Mouse (Mus musculus) spleen, adult 2 months (tissue): Measurements from ENCODE around the gene Bfsp2. TPM values are rescaled to one million over a fixed set of nuclear protein-coding genes. Genes with fewer than 3 reads are reported as not detected.

ENCODE experiments used
- DNase-seq, 2 experiments: peaks; one replicate each; pipeline versions ENCODE4 v3.0.0 to v3.0.0-alpha.2; 2012 to 2021; ENCODE audit warnings: low spot score in 2 of 2, low read depth in 1 of 2
- H3K27ac ChIP-seq: fragments of 200-500 bp; 2 replicates; pipeline ENCODE4 v1.5.1; 2012; ENCODE audit warnings: low read length, inconsistent platforms; ENCODE audit not compliant: insufficient read depth
- H3K27me3 ChIP-seq: fragments of 200-500 bp; 2 replicates; pipeline ENCODE4 v1.6.1; 2012; ENCODE audit warnings: mild to moderate bottlenecking, moderate library complexity, low read length, inconsistent platforms; ENCODE audit not compliant: control insufficient read depth, insufficient read depth
- H3K36me3 ChIP-seq: fragments of 200-500 bp; 2 replicates; pipeline ENCODE4 v1.6.1; 2012; ENCODE audit warnings: mild to moderate bottlenecking, low read length, inconsistent platforms; ENCODE audit not compliant: control insufficient read depth, insufficient read depth
- H3K4me1 ChIP-seq: fragments of 200-500 bp; 2 replicates; pipeline ENCODE4 v1.6.1; 2011; ENCODE audit warnings: inconsistent platforms; ENCODE audit not compliant: control insufficient read depth, insufficient read depth, insufficient read length
- H3K4me3 ChIP-seq: fragments of 200-500 bp; 2 replicates; pipeline ENCODE4 v1.5.1; 2011; ENCODE audit warnings: mild to moderate bottlenecking, inconsistent platforms; ENCODE audit not compliant: insufficient read depth, insufficient read length; ENCODE audit errors: extremely low read depth
- CTCF ChIP-seq: fragments of 200-500 bp; IDR thresholded peaks from 2 replicates; pipeline ENCODE4 v1.5.1; 2011; ENCODE audit warnings: mild to moderate bottlenecking, inconsistent platforms; ENCODE audit not compliant: insufficient read depth, insufficient read length, insufficient replicate concordance; ENCODE audit errors: extremely low read depth
- POLR2A ChIP-seq: fragments of 200-500 bp; IDR thresholded peaks from 2 replicates; pipeline ENCODE4 v1.6.1; 2011; ENCODE audit warnings: low read depth, low read length, inconsistent platforms
- WGBS: fragments of 180-500 bp; shearing (Covaris S2); methylation state at CpG from one replicate; pipeline ENCODE4 v1.1.7; 2018; 5-methylcytosine and 5-hydroxymethylcytosine counted together
- polyA plus RNA-seq: library from polyadenylated mRNA; depleted of rRNA; stranded (reverse); fragments of >200 nt; gene quantifications from 2 replicates; pipeline ENCODE4 v1.2.3, GENCODE M21; 2012; rRNA removed

The Bfsp2 gene
- polyA plus RNA-seq, 1 experiment = 6.9 TPM

GRCm38 (mm10) chr9:103376346-103377320 is 103.6 kb downstream of the Bfsp2 start:
- no peak for DNase-seq
- WGBS = 79% methylated on average over 7 of the region's 7 CpGs
- no peaks in the 10 kb centered on the region for H3K4me1 ChIP-seq
- no peaks in the 10 kb centered on the region for H3K36me3 ChIP-seq
- no peaks in the 10 kb centered on the region for H3K27me3 ChIP-seq
- TF ChIP-seq CTCF (no peak), POLR2A (no peak)
- no peak overlapping the region for H3K4me3 ChIP-seq
- H3K27ac ChIP-seq = no peak overlapping the region

Other genes starting within 250 kb of the Bfsp2 start
- gene Trf, start 250.0 kb downstream of the Bfsp2 start, polyA plus RNA-seq = 259 and 287 TPM in 2 replicates
- 5.5 and 8.0 TPM in 2 replicates for gene 1300017J02Rik, start 175.3 kb downstream of the Bfsp2 start, polyA plus RNA-seq
- 13.0 and 13.9 TPM in 2 replicates for gene Topbp1, start 175.2 kb downstream of the Bfsp2 start, polyA plus RNA-seq
- 29.4 and 46.7 TPM in 2 replicates for gene Cdv3, start 114.6 kb downstream of the Bfsp2 start, polyA plus RNA-seq